Mouse (Mus musculus) urinary bladder, adult 2 months (tissue): Measurements from ENCODE around the gene Zfp354a. TPM values are rescaled to one million over a fixed set of nuclear protein-coding genes. Genes with fewer than 3 reads are reported as not detected.
"Not testable (repeated sequence)": the region's sequence is repeated elsewhere in the genome, so short reads cannot be mapped to it uniquely, and the experiment has no call there.

ENCODE experiments used
- DNase-seq: peaks from one replicate; pipeline ENCODE4 v3.0.0; 2022; ENCODE audit warnings: low spot score
- polyA plus RNA-seq: library from polyadenylated mRNA; depleted of rRNA; stranded (reverse); fragments of >200 nt; gene quantifications from 2 replicates; pipeline ENCODE4 v1.2.3, GENCODE M21; 2012; rRNA removed

Gene Zfp354a
- polyA plus RNA-seq, result 5.1 and 6.9 TPM in 2 replicates

- DNase-seq, result peak; percentile 34
Observed at GRCm38 (mm10) chr11:51059151-51059571, at the start of gene Zfp354a. Zfp354a (plus strand) TSS chr11:51059257.

- no peak for DNase-seq
Observed at GRCm38 (mm10) chr11:51011821-51012220, 47.2 kb upstream of the Zfp354a start.

GRCm38 (mm10) chr11:51013936-51014335 lies 45.1 kb upstream of the Zfp354a start, which contains the start of gene Olfr54:
Olfr54 (plus strand) TSS chr11:51014236.
- DNase-seq, result no peak

- DNase-seq, result no peak
Observed at GRCm38 (mm10) chr11:51016341-51016740, 42.7 kb upstream of the Zfp354a start.

GRCm38 (mm10) chr11:51026811-51027210 lies 32.2 kb upstream of the Zfp354a start:
- not testable (repeated sequence) for DNase-seq

- DNase-seq, result not testable (repeated sequence)
Observed at GRCm38 (mm10) chr11:51029381-51029780, 29.7 kb upstream of the Zfp354a start.

- DNase-seq, result no peak
Observed at GRCm38 (mm10) chr11:51030225-51030624, 28.8 kb upstream of the Zfp354a start.

- no peak for DNase-seq
Observed at GRCm38 (mm10) chr11:51032851-51033250, 26.2 kb upstream of the Zfp354a start.

- DNase-seq, result not testable (repeated sequence)
Observed at GRCm38 (mm10) chr11:51034141-51034540, 24.9 kb upstream of the Zfp354a start.

GRCm38 (mm10) chr11:51035951-51036350 lies 23.1 kb upstream of the Zfp354a start:
- no peak for DNase-seq

GRCm38 (mm10) chr11:51044776-51045175 lies 14.3 kb upstream of the Zfp354a start:
- DNase-seq, result not testable (repeated sequence)

GRCm38 (mm10) chr11:51047809-51048208 lies 11.2 kb upstream of the Zfp354a start, which contains the start of gene Olfr1375:
Olfr1375 (plus strand) TSS chr11:51048109.
- DNase-seq, result not testable (repeated sequence)

- no peak for DNase-seq
Observed at GRCm38 (mm10) chr11:51051678-51052077, 7.4 kb upstream of the Zfp354a start.

GRCm38 (mm10) chr11:51053230-51053629 lies 5.8 kb upstream of the Zfp354a start:
- DNase-seq, result no peak

GRCm38 (mm10) chr11:51059640-51060039 lies 583 bp downstream of the Zfp354a start:
- no peak for DNase-seq

- no peak for DNase-seq
Observed at GRCm38 (mm10) chr11:51060981-51061380, 1.9 kb downstream of the Zfp354a start.

GRCm38 (mm10) chr11:51063276-51063675 lies 4.2 kb downstream of the Zfp354a start:
- DNase-seq, result no peak

GRCm38 (mm10) chr11:51063841-51064240 lies 4.8 kb downstream of the Zfp354a start:
- DNase-seq, result no peak

GRCm38 (mm10) chr11:51084527-51084926 lies 25.5 kb downstream of the Zfp354a start:
- DNase-seq, result no peak

GRCm38 (mm10) chr11:51085269-51085668 lies 26.2 kb downstream of the Zfp354a start:
- no peak for DNase-seq

GRCm38 (mm10) chr11:51107261-51107660 lies 48.2 kb downstream of the Zfp354a start:
- no peak for DNase-seq

- no peak for DNase-seq
Observed at GRCm38 (mm10) chr11:51110621-51111020, 51.6 kb downstream of the Zfp354a start.
